Mouse (Mus musculus): Measurements from ENCODE around the gene Rps6kl1. TPM values are rescaled to one million over a fixed set of nuclear protein-coding genes. Genes with fewer than 3 reads are reported as not detected.

Rps6kl1 gene
- 1 to 10 TPM; 4.9 to 5.9 TPM for total RNA-seq (2023)

GRCm38 (mm10) chr12:85151002-85151774, at the start of gene Rps6kl1:
Gene Rps6kl1, minus strand, starts transcription at chr12:85151264.

DNA sequence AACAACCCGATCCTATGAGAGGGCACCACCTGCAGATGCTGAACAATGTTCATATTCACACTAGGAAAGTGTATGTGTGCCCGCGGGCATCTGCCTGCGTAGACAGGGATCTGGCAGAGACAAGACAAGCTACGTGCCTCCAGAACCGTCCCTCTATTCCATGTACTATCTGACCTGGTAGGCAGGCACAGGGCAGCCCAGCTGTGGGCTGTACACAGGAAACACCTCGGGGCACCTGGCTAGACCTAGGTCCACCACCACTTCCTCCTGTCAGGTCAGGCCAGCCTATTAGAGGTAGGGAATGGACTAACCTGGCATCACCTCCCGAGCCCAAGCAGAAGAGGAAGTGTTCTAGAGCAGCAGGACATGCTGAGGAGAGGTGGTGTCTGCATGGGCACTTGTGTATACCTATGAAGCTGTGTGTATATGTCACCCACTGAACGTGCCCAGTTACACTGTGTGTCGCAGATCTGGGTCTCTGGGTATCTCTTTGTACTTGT, 26.7 kb upstream of the Rps6kl1 start, which contains the start of gene Pgf:
Gene Pgf, minus strand, starts transcription at position 51 of the 500 bp plus-strand sequence.

GRCm38 (mm10) chr12:85110698-85111592, 40.1 kb downstream of the Rps6kl1 start, which contains the start of the genes Prox2 and Dlst:
Gene Prox2, minus strand, starts transcription at chr12:85110759.
Gene Dlst, plus strand, starts transcription at chr12:85110833.

Other genes starting within 250 kb of the Rps6kl1 start
- 10 to 100 TPM; 90.8 to 93.9 TPM for gene Fcf1, start 180.4 kb downstream of the Rps6kl1 start, total RNA-seq (2023)
- 10 to 100 TPM; 45.3 to 48.2 TPM for gene Arel1, start 180.4 kb downstream of the Rps6kl1 start, total RNA-seq (2023)
- gene Ylpm1, start 154.9 kb downstream of the Rps6kl1 start, total RNA-seq (2023) = 10 to 100 TPM; 95.6 to 95.7 TPM
- gene Prox2, start 40.5 kb downstream of the Rps6kl1 start, total RNA-seq (2023) = 1 to 10 TPM; 3.3 to 4.6 TPM
- gene Dlst, start 40.4 kb downstream of the Rps6kl1 start, total RNA-seq (2023) = 100 to 1,000 TPM; 196 to 206 TPM
- gene Pgf, start 26.5 kb upstream of the Rps6kl1 start, total RNA-seq (2023) = not detected
- gene Eif2b2, start 68.2 kb upstream of the Rps6kl1 start, total RNA-seq (2023) = 10 to 100 TPM; 89.9 to 95.4 TPM
- 10 to 100 TPM; 19.2 to 20.7 TPM for gene Mlh3, start 119.3 kb upstream of the Rps6kl1 start, total RNA-seq (2023)
- 10 to 100 TPM; 24.4 to 30.1 TPM for gene Acyp1, start 137.2 kb upstream of the Rps6kl1 start, total RNA-seq (2023)
- gene Zc2hc1c, start 137.3 kb upstream of the Rps6kl1 start, total RNA-seq (2023) = not detected
- 10 to 100 TPM; 51.6 to 57.0 TPM for gene Nek9, start 188.1 kb upstream of the Rps6kl1 start, total RNA-seq (2023)
- 100 to 1,000 TPM; 127 to 130 TPM for gene Tmed10, start 223.6 kb upstream of the Rps6kl1 start, total RNA-seq (2023)